Mouse (Mus musculus) limb, embryonic 15.5 days (tissue): ENCODE data around the gene Plac9a. TPM values are rescaled to one million over a fixed set of nuclear protein-coding genes. Genes with fewer than 3 reads are reported as not detected.
"Not testable (repeated sequence)": the region's sequence is repeated elsewhere in the genome, so short reads cannot be mapped to it uniquely, and the experiment has no call there.

Experiments used
- ATAC-seq: fragments of 200-750 bp; cut with Nextera tagmentation; 2 replicates; pipeline ENCODE4 v1.8.0; 2017; ENCODE audit warnings: low read depth, moderate TSS enrichment; ENCODE audit not compliant: insufficient number of reproducible peaks, low FRiP score, low TSS enrichment
- H3K27ac ChIP-seq: fragments of 300-500 bp; sonication (generic); 2 replicates; pipeline ENCODE4 v1.5.1; 2015; ENCODE audit warnings: moderate library complexity, mild to moderate bottlenecking, inconsistent platforms
- H3K27me3 ChIP-seq: fragments of 300-500 bp; sonication (generic); 2 replicates; pipeline ENCODE4 v1.6.1; 2015; ENCODE audit warnings: inconsistent platforms
- H3K36me3 ChIP-seq: fragments of 300-500 bp; sonication (generic); 2 replicates; pipeline ENCODE4 v1.6.1; 2015; ENCODE audit warnings: inconsistent platforms
- H3K4me1 ChIP-seq: fragments of 300-500 bp; sonication (generic); 2 replicates; pipeline ENCODE4 v1.6.1; 2015; ENCODE audit warnings: inconsistent platforms
- H3K4me2 ChIP-seq: fragments of 300-500 bp; sonication (generic); 2 replicates; pipeline ENCODE4 v1.6.1; 2015; ENCODE audit warnings: mild to moderate bottlenecking, inconsistent platforms
- H3K4me3 ChIP-seq: fragments of 300-500 bp; sonication (generic); 2 replicates; pipeline ENCODE4 v1.5.1; 2015; ENCODE audit warnings: mild to moderate bottlenecking, inconsistent platforms
- H3K9ac ChIP-seq: fragments of 300-500 bp; sonication (generic); 2 replicates; pipeline ENCODE4 v1.6.1; 2015; ENCODE audit warnings: inconsistent platforms
- H3K9me3 ChIP-seq: fragments of 300-500 bp; sonication (generic); 2 replicates; pipeline ENCODE4 v1.6.1; 2016; ENCODE audit warnings: inconsistent platforms
- WGBS: fragments of 180-500 bp; shearing (Covaris S2); methylation state at CpG from one replicate; pipeline ENCODE4 v1.1.7; 2015; 5-methylcytosine and 5-hydroxymethylcytosine counted together
- polyA plus RNA-seq: library from polyadenylated mRNA; unstranded; fragments of >200 nt; fragmentation: Nextera tagmentation; extraction: Ambion mirVana; gene quantifications from 2 replicates; pipeline ENCODE4 v1.2.1, GENCODE M21; 2015

Gene Plac9a
- polyA plus RNA-seq, 1 experiment from 2014 or later: not detected

DNA sequence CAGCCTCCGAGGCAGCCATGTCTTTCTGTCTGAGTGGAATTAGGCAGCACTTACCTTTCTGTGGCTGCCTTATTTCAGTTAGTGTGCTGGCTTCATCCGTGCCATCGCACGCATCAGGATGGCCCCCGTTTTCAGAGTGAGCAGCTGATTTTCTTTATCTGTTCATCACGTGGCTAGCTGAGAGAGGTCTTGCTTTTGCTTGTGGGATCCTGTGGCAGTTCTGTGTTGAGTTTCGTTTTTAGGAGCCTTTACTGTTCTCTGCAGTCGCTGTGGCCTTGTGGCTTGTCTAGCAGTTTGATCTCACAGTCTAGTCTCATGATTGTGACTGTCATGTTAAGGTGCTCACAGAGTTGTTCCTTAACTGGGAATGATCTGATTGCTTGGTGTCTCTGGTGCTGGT, 45.0 kb downstream of the Plac9a start:
- no peaks in the 10 kb centered on the region for H3K36me3 ChIP-seq
- no peak overlapping the region for H3K4me3 ChIP-seq
- ATAC-seq: no peak
- WGBS: 82% methylated on average over 8 of the region's 8 CpGs
- no peak overlapping the region for H3K27ac ChIP-seq
- H3K4me1 ChIP-seq: peaks cover 11% of the 10 kb centered on the region
- no peaks in the 10 kb centered on the region for H3K27me3 ChIP-seq
- no peaks in the 10 kb centered on the region for H3K9me3 ChIP-seq
- no peak overlapping the region for H3K9ac ChIP-seq
- no peak overlapping the region for H3K4me2 ChIP-seq

DNA sequence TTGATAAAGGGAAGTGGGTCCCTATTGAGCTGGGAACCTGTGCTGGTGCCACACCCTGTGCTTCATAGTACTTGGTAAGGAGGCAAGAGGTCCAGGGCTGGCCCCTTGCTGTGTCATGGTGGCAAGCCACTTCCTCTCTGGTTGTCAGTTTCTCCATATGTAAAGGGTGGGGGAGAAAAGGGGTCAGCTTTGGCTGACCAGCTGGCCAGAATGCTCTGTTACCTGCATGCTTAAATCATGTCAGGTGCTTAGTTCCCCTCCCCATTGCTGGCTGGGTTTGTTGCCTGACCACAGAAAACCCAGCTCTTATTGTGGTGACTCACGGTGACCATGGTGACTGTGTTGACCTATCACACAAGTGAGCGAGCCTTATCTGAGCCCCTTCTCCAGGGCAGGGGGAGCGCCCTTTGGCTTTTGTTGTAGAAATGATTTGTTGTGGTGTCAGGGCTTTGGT, 45.7 kb downstream of the Plac9a start:
- ATAC-seq: no peak
- H3K27me3 ChIP-seq: no peaks in the 10 kb centered on the region
- 73% methylated on average over 3 of the region's 3 CpGs for WGBS

DNA sequence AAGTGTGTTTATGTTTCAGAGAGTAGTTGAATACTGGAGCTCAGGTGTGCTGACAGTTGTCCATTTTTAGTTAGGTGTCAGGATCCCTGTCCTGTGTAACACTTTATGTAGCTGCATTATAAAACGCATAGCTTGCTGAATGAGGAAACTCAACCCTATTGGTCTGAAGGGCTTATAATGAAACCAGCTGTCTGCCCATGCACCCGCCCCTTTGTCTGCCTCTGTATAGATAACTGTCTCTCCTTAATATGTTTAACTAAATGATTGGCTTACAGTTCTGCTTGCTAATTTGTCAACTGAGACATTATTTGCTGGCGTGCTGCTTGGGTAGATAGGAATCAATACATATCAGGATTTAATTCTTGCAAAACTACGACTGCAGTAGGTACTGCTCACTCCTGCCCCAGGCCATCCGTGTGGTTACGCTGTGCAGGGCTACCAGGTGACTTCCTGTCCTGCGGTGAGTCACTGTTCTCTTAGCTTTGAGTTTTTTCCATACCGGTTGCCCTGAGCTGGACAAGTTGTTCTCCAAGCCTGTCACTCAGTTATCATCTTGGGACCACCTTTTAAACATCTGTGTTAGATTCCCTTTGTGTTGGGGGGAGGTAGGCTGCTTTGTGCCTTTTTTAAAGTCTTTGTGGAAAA, 47.5 kb downstream of the Plac9a start:
- 47% methylated on average over 8 of the region's 8 CpGs for WGBS
- Histone ChIP-seq H3K4me2 (no peak overlapping the region), H3K36me3 (no peaks in the 10 kb centered on the region), H3K9ac (no peak overlapping the region), H3K27ac (no peak overlapping the region), H3K4me3 (no peak overlapping the region), H3K27me3 (no peaks in the 10 kb centered on the region), H3K9me3 (no peaks in the 10 kb centered on the region), H3K4me1 (peaks cover 11% of the 10 kb centered on the region)
- ATAC-seq: no peak

More for the DNA sequence above, 45.7 kb downstream of the Plac9a start:
- Histone ChIP-seq H3K9me3 (no peaks in the 10 kb centered on the region), H3K27ac (no peak overlapping the region), H3K4me3 (no peak overlapping the region), H3K4me1 (peaks cover 11% of the 10 kb centered on the region), H3K4me2 (no peak overlapping the region), H3K9ac (no peak overlapping the region), H3K36me3 (no peaks in the 10 kb centered on the region)

DNA sequence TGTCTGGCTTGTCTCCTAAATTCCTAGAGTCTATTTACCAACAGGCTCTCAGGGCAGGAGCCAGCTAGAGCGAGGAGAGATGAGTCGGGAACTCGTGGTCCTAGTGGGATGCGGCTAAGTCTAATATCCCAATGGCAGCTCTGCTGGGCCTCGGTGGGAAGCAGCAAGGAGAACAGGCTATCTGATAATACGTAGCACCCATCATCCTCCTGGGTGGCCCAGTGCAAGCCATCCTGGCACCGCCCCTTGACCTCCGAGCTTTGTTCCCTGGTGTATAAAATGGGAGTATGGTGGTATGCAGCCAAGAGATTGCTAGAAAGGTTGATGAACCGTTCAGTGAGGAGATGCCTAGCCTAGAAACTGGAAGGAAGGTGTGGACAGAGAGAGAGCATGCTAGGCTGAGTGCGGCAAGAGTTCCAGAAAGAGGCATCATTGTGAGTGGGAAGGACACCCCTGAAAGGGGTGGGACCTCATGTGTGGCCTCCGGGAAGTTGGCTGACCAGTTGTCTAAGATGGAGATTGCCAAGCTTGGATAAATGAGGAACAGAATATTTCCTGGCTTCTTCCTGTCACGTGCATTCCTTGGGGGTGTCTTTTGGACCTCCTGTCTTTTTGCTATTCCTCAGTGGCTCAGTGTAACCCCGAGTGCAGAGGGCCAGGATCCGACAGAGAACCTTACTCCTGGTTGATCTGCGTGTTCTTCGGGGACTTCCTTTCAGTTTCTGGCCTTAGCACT, 49.0 kb downstream of the Plac9a start:
- H3K4me1 ChIP-seq: peaks cover 6% of the 10 kb centered on the region
- H3K4me3 ChIP-seq: no peak overlapping the region
- ATAC-seq: no peak
- H3K4me2 ChIP-seq: no peak overlapping the region
- no peaks in the 10 kb centered on the region for H3K27me3 ChIP-seq
- no peak overlapping the region for H3K9ac ChIP-seq
- no peaks in the 10 kb centered on the region for H3K9me3 ChIP-seq
- H3K36me3 ChIP-seq: no peaks in the 10 kb centered on the region
- no peak overlapping the region for H3K27ac ChIP-seq
- WGBS: 90% methylated on average over 16 of the region's 16 CpGs

DNA sequence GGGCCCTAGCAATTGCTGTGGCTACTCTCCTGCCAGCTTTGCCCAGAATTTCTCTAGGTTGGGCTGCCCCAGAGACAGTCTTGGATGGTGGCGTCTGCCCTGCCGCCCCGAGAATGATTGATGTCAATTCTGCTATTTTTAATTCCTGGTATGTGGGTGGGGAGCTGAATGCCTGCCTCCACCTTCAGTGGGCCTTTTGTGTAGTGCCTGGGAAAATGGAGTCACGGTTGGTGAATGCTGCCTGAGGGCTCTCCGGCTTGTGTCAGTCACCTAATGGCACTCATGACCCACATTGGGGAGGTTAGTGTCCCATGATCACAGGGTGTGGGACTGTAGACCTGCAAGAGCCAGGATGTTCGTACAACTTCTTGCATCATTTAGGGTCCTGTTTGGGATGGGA, 49.6 kb downstream of the Plac9a start:
- Histone ChIP-seq H3K27ac (no peak overlapping the region), H3K9ac (no peak overlapping the region), H3K4me2 (no peak overlapping the region), H3K9me3 (no peaks in the 10 kb centered on the region), H3K4me1 (peaks cover 6% of the 10 kb centered on the region), H3K4me3 (no peak overlapping the region), H3K36me3 (no peaks in the 10 kb centered on the region), H3K27me3 (no peaks in the 10 kb centered on the region)
- 79% methylated on average over 6 of the region's 6 CpGs for WGBS
- no peak for ATAC-seq

DNA sequence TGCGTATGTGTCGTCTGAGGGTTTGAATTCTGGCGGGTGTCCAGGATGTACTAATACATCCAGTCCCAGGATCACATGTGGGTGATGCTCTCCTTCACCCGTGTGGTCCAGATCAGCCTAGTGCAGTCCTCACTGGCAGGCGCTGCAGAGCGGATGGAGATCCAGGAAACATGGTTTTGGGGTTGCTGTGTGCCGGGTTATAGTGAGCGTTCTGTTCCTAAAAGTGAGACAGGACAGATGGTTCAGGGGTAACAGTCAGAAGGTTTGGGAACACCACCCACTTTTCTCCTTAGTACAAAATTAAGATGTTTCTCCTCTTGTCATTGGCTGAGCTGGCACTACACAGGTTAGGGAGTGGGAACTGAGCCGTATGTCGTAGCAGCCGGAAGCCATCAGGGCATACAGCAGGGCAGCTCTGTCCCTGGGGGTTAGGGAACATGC, 50.8 kb downstream of the Plac9a start:
- Histone ChIP-seq H3K27ac (peak overlapping the region; percentile 18; the same call in 1 of the 2 replicates), H3K36me3 (no peaks in the 10 kb centered on the region), H3K4me3 (no peak overlapping the region), H3K4me2 (no peak overlapping the region), H3K27me3 (no peaks in the 10 kb centered on the region), H3K4me1 (peaks cover 10% of the 10 kb centered on the region), H3K9ac (no peak overlapping the region), H3K9me3 (no peaks in the 10 kb centered on the region)
- no peak for ATAC-seq
- WGBS: 74% methylated on average over 11 of the region's 11 CpGs

DNA sequence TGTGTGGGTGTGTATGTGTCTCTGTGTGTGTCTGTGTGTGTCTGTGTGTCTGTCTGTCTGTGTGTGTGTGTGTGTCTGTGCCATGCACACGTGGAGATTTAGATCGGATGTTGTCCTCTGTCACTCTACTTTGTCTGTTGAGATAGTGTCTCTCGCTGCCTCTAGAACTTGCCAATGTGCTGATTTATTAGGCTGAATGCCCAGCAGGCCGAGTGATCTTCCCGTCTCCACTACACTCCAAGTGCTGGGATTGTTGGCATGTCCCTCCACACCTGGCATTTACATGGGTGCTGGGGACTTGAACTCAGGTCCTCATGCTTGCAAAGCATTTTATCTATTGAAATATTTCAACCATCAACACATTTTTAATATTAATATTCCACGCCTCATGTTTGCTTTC, 51.7 kb downstream of the Plac9a start:
- Histone ChIP-seq H3K27me3 (no peaks in the 10 kb centered on the region), H3K9ac (no peak overlapping the region), H3K27ac (no peak overlapping the region), H3K4me3 (no peak overlapping the region), H3K36me3 (no peaks in the 10 kb centered on the region), H3K4me2 (no peak overlapping the region), H3K4me1 (peaks cover 13% of the 10 kb centered on the region), H3K9me3 (no peaks in the 10 kb centered on the region)
- WGBS: 60% methylated on average over 6 of the region's 6 CpGs
- no peak for ATAC-seq

DNA sequence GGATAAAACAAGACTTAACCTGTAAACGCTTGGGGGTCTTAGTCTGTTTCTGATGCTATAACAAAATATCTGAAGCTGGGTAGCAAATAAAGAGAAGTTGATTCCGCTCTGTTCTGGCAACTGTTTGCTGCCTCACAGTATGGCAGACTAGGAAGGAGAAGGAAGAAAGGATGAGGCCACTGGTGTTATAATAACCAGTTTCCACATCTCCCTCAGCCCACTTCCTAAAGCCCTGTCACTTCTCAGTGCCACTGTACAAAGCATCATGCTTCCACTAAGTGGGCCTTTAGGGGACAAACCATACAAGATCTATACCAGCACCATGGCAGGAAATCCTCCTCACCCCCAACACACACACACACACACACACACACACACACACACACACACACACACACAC, 52.5 kb downstream of the Plac9a start:
- Histone ChIP-seq H3K27me3 (peaks cover 2% of the 10 kb centered on the region; the same call in 1 of the 2 replicates), H3K36me3 (no peaks in the 10 kb centered on the region), H3K4me1 (peaks cover 11% of the 10 kb centered on the region; the same call in 1 of the 2 replicates), H3K4me2 (no peak overlapping the region), H3K4me3 (no peak overlapping the region), H3K27ac (no peak overlapping the region), H3K9ac (no peak overlapping the region), H3K9me3 (no peaks in the 10 kb centered on the region)
- ATAC-seq: no peak
- WGBS: 94% methylated on average over 2 of the region's 2 CpGs

DNA sequence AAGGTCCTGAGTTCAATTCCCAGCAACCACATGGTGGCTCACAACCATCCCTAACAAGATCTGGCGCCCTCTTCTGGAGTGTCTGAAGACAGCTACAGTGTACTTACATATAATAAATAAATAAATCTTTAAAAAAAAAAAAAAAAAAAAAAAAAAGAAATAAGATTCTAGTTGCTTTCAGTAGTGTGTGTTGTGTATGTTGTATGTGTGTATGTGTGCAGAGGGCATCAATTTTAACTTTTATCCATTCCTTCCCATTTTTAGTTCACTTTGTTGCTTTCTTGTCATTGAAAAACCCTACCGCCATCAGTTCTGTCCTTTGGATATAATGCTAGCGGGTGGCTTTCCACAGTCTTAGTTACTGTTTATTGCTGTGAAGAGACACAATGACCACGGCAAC, 54.2 kb downstream of the Plac9a start:
- H3K27ac ChIP-seq, H3K9me3 ChIP-seq, H3K36me3 ChIP-seq, H3K27me3 ChIP-seq, H3K4me2 ChIP-seq, H3K4me1 ChIP-seq, H3K4me3 ChIP-seq, H3K9ac ChIP-seq, ATAC-seq: not testable (repeated sequence)
- 90% methylated on average over 3 of the region's 4 CpGs for WGBS

DNA sequence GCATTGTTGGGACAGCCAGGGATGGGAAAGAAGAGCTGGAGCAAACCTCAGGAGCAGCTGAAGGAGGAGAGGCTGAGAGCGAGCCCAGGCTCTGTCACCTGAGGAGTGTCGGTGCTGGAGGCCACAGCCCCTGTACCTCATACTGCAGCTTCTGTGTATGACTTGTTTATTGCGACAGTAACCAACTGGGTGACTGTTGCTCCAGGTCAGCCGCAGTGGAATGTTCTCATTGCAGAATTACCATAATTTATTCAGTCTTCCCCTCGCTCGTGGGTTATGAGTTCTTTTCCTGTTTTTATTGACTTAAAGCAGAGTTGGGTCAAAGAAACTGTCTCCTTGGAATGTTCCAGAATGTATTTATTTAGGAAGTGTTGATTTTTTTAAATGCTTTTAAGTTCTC, 54.7 kb downstream of the Plac9a start:
- H3K4me3 ChIP-seq: no peak overlapping the region
- H3K27me3 ChIP-seq: peaks cover 2% of the 10 kb centered on the region; the same call in 1 of the 2 replicates
- no peak overlapping the region for H3K27ac ChIP-seq
- H3K9me3 ChIP-seq: no peaks in the 10 kb centered on the region
- H3K4me2 ChIP-seq: no peak overlapping the region
- peaks cover 7% of the 10 kb centered on the region for H3K4me1 ChIP-seq
- no peak overlapping the region for H3K9ac ChIP-seq
- H3K36me3 ChIP-seq: no peaks in the 10 kb centered on the region
- no peak for ATAC-seq
- 68% methylated on average over 6 of the region's 6 CpGs for WGBS

DNA sequence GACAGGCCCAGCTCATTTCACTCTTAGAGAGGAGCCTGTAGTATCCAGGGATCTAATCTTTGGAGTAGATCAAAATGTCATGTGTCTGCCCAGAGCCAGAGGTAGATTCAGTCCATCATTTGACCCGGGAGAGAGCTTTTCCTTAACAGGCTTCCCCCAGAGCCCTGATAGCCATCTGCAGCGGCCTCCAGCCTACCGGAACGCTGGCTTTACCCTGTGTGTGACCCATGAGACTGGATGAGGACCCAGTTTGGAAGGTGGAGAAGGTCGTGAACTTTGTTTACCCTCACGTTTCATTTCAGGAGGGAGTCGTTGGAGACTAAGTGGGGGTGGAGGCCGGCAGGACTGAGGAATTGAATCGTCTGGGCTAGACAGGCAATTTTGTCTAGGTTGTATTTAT, 55.2 kb downstream of the Plac9a start:
- Histone ChIP-seq H3K4me2 (no peak overlapping the region), H3K9me3 (no peaks in the 10 kb centered on the region), H3K27ac (no peak overlapping the region), H3K4me3 (no peak overlapping the region), H3K4me1 (peaks cover 12% of the 10 kb centered on the region), H3K27me3 (peaks cover 7% of the 10 kb centered on the region; the same call in 1 of the 2 replicates), H3K36me3 (no peaks in the 10 kb centered on the region), H3K9ac (no peak overlapping the region)
- WGBS: 26% methylated on average over 9 of the region's 9 CpGs
- no peak for ATAC-seq

DNA sequence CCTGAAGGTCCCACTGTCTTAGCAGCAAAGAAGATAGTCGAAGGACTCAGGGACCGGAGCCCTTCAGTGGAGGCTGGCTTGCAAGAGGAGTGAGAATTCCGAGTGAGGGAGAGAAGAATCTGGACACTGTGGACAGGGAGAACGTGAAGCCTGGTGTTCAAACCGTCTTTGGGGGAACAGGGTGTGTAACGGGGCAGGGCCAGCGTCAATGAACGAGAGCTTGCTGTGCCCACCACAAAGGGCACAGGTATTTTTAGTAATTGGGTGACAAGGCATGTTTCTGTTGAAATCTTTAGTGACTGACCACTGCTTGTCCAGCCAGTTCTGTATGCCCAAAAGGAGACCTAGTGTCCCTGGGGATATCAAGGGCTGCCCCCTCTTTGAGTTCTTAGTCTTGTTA, 56.4 kb downstream of the Plac9a start:
- no peak overlapping the region for H3K9ac ChIP-seq
- H3K4me1 ChIP-seq: peaks cover 20% of the 10 kb centered on the region
- 83% methylated on average over 8 of the region's 8 CpGs for WGBS
- H3K4me2 ChIP-seq: no peak overlapping the region
- peaks cover 7% of the 10 kb centered on the region; the same call in 1 of the 2 replicates for H3K27me3 ChIP-seq
- no peak for ATAC-seq
- H3K9me3 ChIP-seq: no peaks in the 10 kb centered on the region
- no peaks in the 10 kb centered on the region for H3K36me3 ChIP-seq
- no peak overlapping the region for H3K4me3 ChIP-seq
- no peak overlapping the region for H3K27ac ChIP-seq
